Mouse (Mus musculus): ENCODE measurements around the gene Ephb3. TPM values are rescaled to one million over a fixed set of nuclear protein-coding genes. Genes with fewer than 3 reads are reported as not detected.

Gene Ephb3
- total and polyA plus RNA-seq, 2 experiments from 2014 or later: 9.5 to 20.5 TPM

- Histone ChIP-seq H3K9me3 (ENCODE audit: low read length) (no peaks in the 10 kb centered on the region), H3K27me3 (ENCODE audit: insufficient read depth, low read length) (no peaks in the 10 kb centered on the region; the same call in 1 of the 2 replicates)
- ATAC-seq (ENCODE audit: low FRiP score): no peak
These were observed 30.6 kb downstream of the Ephb3 start for GRCm38 (mm10) chr16:21235135-21235534.

GRCm38 (mm10) chr16:21238722-21239121, 34.2 kb downstream of the Ephb3 start:
- Histone ChIP-seq H3K4me3 (ENCODE audit: low read depth, low read length) (no peak overlapping the region), H3K4me1 (ENCODE audit: insufficient read depth, low read length) (no peaks in the 10 kb centered on the region), H3K27ac (ENCODE audit: low read depth, low read length) (no peak overlapping the region), H3K9me3 (ENCODE audit: low read length) (no peaks in the 10 kb centered on the region), H3K4me2 (ENCODE audit: low read depth, low read length, poor library complexity, severe bottlenecking) (no peak overlapping the region), H3K9ac (replicated peaks; ENCODE audit: low read length, poor library complexity, severe bottlenecking) (no peak overlapping the region), H3K36me3 (ENCODE audit: insufficient read depth, low read length) (no peaks in the 10 kb centered on the region), H3K27me3 (ENCODE audit: insufficient read depth, low read length) (no peaks in the 10 kb centered on the region)
- DNase-seq (ENCODE audit: low spot score): peak; percentile 64
- TF ChIP-seq CTCF (IDR thresholded peaks at IDR 0.05): no peak
- peak; percentile 44; the same call in 1 of the 2 replicates for ATAC-seq (ENCODE audit: low FRiP score)
- 19% methylated on average over 5 of the region's 5 CpGs for WGBS

More at GRCm38 (mm10) chr16:21235135-21235534, 30.6 kb downstream of the Ephb3 start:
- no peak overlapping the region for H3K4me2 ChIP-seq (ENCODE audit: low read depth, low read length, poor library complexity, severe bottlenecking)
- no peak for TF ChIP-seq CTCF (IDR thresholded peaks at IDR 0.05)
- H3K9ac ChIP-seq (replicated peaks; ENCODE audit: low read length, poor library complexity, severe bottlenecking): no peak overlapping the region
- DNase-seq (ENCODE audit: low spot score): no peak
- H3K4me1 ChIP-seq (ENCODE audit: insufficient read depth, low read length): no peaks in the 10 kb centered on the region
- WGBS: 70% methylated on average over 8 of the region's 8 CpGs
- no peaks in the 10 kb centered on the region for H3K36me3 ChIP-seq (ENCODE audit: insufficient read depth, low read length)
- H3K27ac ChIP-seq (ENCODE audit: low read depth, low read length): no peak overlapping the region
- H3K4me3 ChIP-seq (ENCODE audit: low read depth, low read length): no peak overlapping the region

GRCm38 (mm10) chr16:21240547-21240946, 36.0 kb downstream of the Ephb3 start:
- 0 out of 2 replicates have a peak, but pooled peaks cover 3% of the 10 kb centered on the region for H3K27me3 ChIP-seq (ENCODE audit: insufficient read depth, low read length)
- DNase-seq (ENCODE audit: low spot score) (no peak), ATAC-seq (ENCODE audit: low FRiP score) (no peak)
- H3K9me3 ChIP-seq (ENCODE audit: low read length): no peaks in the 10 kb centered on the region
- H3K4me1 ChIP-seq (ENCODE audit: insufficient read depth, low read length): no peaks in the 10 kb centered on the region
- no peak overlapping the region for H3K27ac ChIP-seq (ENCODE audit: low read depth, low read length)
- H3K36me3 ChIP-seq (ENCODE audit: insufficient read depth, low read length): no peaks in the 10 kb centered on the region
- TF ChIP-seq CTCF (IDR thresholded peaks at IDR 0.05): no peak
- H3K4me3 ChIP-seq (ENCODE audit: low read depth, low read length): no peak overlapping the region
- 73% methylated on average over 3 of the region's 3 CpGs for WGBS
- no peak overlapping the region for H3K4me2 ChIP-seq (ENCODE audit: low read depth, low read length, poor library complexity, severe bottlenecking)
- no peak overlapping the region for H3K9ac ChIP-seq (replicated peaks; ENCODE audit: low read length, poor library complexity, severe bottlenecking)

- H3K9me3 ChIP-seq (ENCODE audit: low read length): no peaks in the 10 kb centered on the region
- no peak for ATAC-seq (ENCODE audit: low FRiP score)
These were observed 36.5 kb downstream of the Ephb3 start for GRCm38 (mm10) chr16:21241030-21241429.

GRCm38 (mm10) chr16:21242946-21243345, 38.4 kb downstream of the Ephb3 start:
- no peak; the same call in 1 of the 2 replicates for TF ChIP-seq CTCF (IDR thresholded peaks at IDR 0.05)
- DNase-seq (ENCODE audit: low spot score) (peak; percentile 23), ATAC-seq (ENCODE audit: low FRiP score) (no peak)
- H3K4me3 ChIP-seq (ENCODE audit: low read depth, low read length): no peak overlapping the region
- peaks cover 6% of the 10 kb centered on the region; the same call in 1 of the 2 replicates for H3K4me1 ChIP-seq (ENCODE audit: insufficient read depth, low read length)
- no peaks in the 10 kb centered on the region for H3K36me3 ChIP-seq (ENCODE audit: insufficient read depth, low read length)
- no peak overlapping the region for H3K27ac ChIP-seq (ENCODE audit: low read depth, low read length)
- H3K9ac ChIP-seq (replicated peaks; ENCODE audit: low read length, poor library complexity, severe bottlenecking): no peak overlapping the region
- 0 out of 2 replicates have a peak, but pooled peaks cover 3% of the 10 kb centered on the region for H3K27me3 ChIP-seq (ENCODE audit: insufficient read depth, low read length)
- 45% methylated on average over 8 of the region's 8 CpGs for WGBS
- H3K9me3 ChIP-seq (ENCODE audit: low read length): no peaks in the 10 kb centered on the region
- H3K4me2 ChIP-seq (ENCODE audit: low read depth, low read length, poor library complexity, severe bottlenecking): no peak overlapping the region

More at GRCm38 (mm10) chr16:21241030-21241429, 36.5 kb downstream of the Ephb3 start:
- Histone ChIP-seq H3K4me3 (ENCODE audit: low read depth, low read length) (no peak overlapping the region), H3K9ac (replicated peaks; ENCODE audit: low read length, poor library complexity, severe bottlenecking) (no peak overlapping the region), H3K27me3 (ENCODE audit: insufficient read depth, low read length) (0 out of 2 replicates have a peak, but pooled peaks cover 3% of the 10 kb centered on the region), H3K4me1 (ENCODE audit: insufficient read depth, low read length) (no peaks in the 10 kb centered on the region), H3K27ac (ENCODE audit: low read depth, low read length) (no peak overlapping the region), H3K4me2 (ENCODE audit: low read depth, low read length, poor library complexity, severe bottlenecking) (no peak overlapping the region), H3K36me3 (ENCODE audit: insufficient read depth, low read length) (no peaks in the 10 kb centered on the region)
- no peak for DNase-seq (ENCODE audit: low spot score)
- no peak for TF ChIP-seq CTCF (IDR thresholded peaks at IDR 0.05)

- Histone ChIP-seq H3K4me1 (ENCODE audit: insufficient read depth, low read length) (peaks cover 16% of the 10 kb centered on the region), H3K27ac (ENCODE audit: low read depth, low read length) (no peak overlapping the region), H3K4me2 (ENCODE audit: low read depth, low read length, poor library complexity, severe bottlenecking) (no peak overlapping the region), H3K9ac (replicated peaks; ENCODE audit: low read length, poor library complexity, severe bottlenecking) (no peak overlapping the region), H3K9me3 (ENCODE audit: low read length) (no peaks in the 10 kb centered on the region), H3K4me3 (ENCODE audit: low read depth, low read length) (no peak overlapping the region), H3K27me3 (ENCODE audit: insufficient read depth, low read length) (peaks cover 12% of the 10 kb centered on the region; the same call in 1 of the 2 replicates), H3K36me3 (ENCODE audit: insufficient read depth, low read length) (no peaks in the 10 kb centered on the region)
- no peak for DNase-seq (ENCODE audit: low spot score)
- 76% methylated on average over 3 of the region's 3 CpGs for WGBS
- ATAC-seq (ENCODE audit: low FRiP score): no peak
- TF ChIP-seq CTCF (IDR thresholded peaks at IDR 0.05): no peak
These were observed 40.2 kb downstream of the Ephb3 start for GRCm38 (mm10) chr16:21244803-21245202.
